Mouse (Mus musculus) neutrophil, adult 5-6 weeks (primary cell): Measurements from ENCODE around the gene 1700013G24Rik. TPM values are rescaled to one million over a fixed set of nuclear protein-coding genes. Genes with fewer than 3 reads are reported as not detected.

Source experiments
- ATAC-seq: fragments of 151-379, 151-347 bp; 2 replicates; pipeline ENCODE4 v1.8.0; 2017; ENCODE audit warnings: mild to moderate bottlenecking, moderate TSS enrichment; ENCODE audit not compliant: insufficient number of reproducible peaks, poor library complexity, low FRiP score, severe bottlenecking; ENCODE audit errors: extremely low read depth
- total RNA-seq: library from RNA; stranded (forward); fragments of 200-1000 nt; gene quantifications from 2 replicates; pipeline ENCODE4 v1.2.3, GENCODE M21; 2017

Gene 1700013G24Rik
- total RNA-seq, 1 experiment from 2014 or later: not detected

DNA sequence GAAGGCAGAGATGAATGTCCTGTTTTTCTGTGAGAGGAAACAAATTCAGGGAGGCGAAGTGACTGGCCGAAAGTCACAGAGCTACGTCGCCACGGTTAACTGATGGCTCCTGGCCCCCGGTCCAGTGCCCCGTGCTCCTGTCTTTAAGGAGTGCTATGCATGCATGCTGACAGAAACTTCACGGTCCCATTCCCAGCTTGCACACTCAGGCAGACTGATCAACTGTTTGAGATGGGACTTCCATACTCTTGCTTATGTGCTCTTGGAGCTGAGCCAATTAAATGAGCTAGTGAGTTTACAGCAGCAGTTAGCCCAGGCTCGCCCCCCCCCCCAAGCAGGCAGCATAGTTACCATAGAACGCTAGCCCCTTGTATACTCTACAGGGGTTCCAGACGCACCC lies 35.0 kb downstream of the 1700013G24Rik start:
- no peak for ATAC-seq

GRCm38 (mm10) chr4:137488571-137489303 lies 35.7 kb downstream of the 1700013G24Rik start:
- no peak for ATAC-seq

DNA sequence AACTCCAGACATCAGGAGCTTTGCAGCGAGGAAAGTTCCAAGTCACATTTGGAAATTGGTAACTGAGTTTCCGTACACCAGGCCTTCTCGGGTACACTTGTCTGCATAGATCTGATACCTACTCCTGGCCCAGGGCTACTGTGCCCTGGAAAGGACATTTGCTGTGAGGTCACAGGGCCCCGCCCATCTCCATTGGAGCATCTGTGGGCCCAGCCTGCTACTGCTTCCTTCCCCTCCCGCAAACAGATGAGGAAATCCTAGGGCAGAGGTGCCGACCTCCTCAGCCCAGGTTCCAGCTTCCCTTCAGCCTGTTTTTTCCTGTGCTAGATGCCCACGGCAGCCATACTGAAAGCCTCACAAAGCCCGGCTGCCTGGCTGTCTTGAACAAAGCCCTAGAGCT lies 36.9 kb downstream of the 1700013G24Rik start:
- no peak for ATAC-seq

DNA sequence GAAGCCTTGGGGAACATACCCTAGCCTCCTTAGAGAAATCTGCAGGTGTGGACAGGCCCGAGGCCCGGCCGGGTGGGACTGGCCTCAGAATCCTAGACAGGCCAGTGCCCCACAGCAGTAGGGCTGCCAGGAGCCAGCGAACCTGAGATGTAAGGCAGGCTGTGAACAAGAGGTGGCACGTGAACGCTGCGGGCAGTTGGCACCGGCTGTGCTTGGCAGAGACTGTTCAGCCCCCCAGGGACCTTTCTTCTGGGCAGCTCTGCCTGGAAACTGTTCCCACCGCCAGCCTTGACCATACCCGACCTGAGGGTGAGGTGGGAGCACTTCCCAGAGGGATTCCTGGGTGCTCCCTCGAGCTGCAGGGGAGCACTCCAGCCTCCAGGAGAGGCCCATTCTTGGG lies 39.5 kb downstream of the 1700013G24Rik start:
- ATAC-seq: no peak

- ATAC-seq: no peak
These were observed 40.1 kb downstream of the 1700013G24Rik start for GRCm38 (mm10) chr4:137493187-137493586.

GRCm38 (mm10) chr4:137494751-137495500 lies 41.8 kb downstream of the 1700013G24Rik start:
- ATAC-seq: no peak

GRCm38 (mm10) chr4:137495501-137496100 lies 42.5 kb downstream of the 1700013G24Rik start:
- peak; percentile 74 for ATAC-seq

- ATAC-seq: no peak
These were observed 44.3 kb downstream of the 1700013G24Rik start for GRCm38 (mm10) chr4:137497367-137497766.

DNA sequence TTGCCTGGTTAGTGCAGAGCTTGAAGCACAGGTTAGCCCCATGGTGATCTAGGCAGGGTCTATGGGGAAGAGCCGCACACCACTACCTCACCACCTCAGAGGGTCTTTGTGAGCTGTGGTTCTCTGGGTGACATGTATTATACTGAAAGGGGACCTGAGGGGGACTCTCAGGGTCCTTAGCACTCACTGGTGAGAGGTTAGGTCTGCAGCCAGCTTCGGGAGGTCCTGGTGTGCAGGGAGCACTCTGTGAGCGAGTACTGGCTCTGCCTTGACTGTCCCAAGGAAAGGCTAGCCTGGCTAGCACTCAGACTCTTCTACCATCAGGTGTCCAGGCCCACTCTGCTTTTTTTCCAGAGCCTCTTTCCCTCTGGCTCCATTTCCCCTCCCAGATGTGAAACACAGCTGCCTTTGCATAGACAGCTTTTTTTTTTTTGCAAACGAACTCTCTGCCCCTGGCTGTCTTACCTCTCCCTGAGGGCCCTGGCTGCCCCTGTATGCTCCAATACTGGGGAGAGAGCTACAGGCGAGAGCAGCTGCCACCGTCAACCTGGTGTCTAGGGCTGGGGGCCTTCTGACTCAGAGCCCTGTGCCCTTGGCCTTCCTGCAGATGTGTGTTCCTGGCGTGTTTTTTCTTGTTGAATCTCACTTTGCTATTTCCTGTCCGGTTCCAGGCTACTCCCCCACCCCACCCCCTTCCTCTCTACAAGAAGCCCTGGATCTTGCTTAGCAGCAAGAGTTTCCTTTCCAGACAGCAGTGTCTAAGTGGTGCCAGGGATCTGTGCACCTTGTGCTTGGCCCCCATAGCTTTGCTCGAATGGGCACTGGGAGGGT lies 45.0 kb downstream of the 1700013G24Rik start:
- ATAC-seq: no peak

GRCm38 (mm10) chr4:137498882-137499583 lies 45.9 kb downstream of the 1700013G24Rik start:
- ATAC-seq: no peak

GRCm38 (mm10) chr4:137500149-137500548 lies 47.1 kb downstream of the 1700013G24Rik start:
- ATAC-seq: no peak

DNA sequence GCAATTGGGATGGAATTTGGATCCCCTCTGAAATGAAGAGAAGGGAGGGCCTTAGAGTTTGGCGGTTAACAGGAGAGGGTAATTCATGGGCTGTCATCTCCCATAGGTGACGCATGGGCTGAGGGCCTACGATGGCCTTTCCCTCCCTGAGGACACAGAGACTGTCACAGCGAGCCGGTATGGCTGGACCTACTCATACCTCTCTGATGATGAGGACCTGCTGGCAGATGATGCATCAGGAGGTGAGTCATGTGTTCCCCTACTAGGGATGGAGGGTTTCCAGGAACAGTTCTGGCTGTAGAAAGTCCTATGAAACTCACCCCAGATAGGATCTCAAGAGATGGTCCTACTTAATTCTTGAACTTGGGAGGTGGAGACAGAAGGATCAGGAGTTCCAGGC lies 47.9 kb downstream of the 1700013G24Rik start:
- no peak for ATAC-seq

DNA sequence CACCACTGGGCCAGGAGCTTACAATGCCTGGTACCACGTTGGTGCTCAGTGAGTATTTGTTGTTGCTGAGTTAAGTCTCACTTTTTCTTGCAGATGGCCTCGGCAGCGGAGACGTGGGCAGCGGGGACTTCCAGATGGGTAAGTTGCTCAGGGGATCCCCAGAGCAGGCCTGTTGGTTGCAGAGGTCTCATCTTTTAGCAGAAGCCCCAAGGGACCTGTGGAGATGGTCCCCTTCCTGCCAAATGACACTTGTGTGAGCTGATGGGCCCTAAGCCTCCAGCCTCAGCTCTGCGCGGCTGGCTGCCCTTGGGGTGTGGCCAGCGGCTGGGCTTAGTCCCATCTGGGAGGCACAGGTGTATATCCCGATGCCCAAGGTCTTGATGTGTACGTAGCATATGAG lies 49.1 kb downstream of the 1700013G24Rik start:
- no peak for ATAC-seq

DNA sequence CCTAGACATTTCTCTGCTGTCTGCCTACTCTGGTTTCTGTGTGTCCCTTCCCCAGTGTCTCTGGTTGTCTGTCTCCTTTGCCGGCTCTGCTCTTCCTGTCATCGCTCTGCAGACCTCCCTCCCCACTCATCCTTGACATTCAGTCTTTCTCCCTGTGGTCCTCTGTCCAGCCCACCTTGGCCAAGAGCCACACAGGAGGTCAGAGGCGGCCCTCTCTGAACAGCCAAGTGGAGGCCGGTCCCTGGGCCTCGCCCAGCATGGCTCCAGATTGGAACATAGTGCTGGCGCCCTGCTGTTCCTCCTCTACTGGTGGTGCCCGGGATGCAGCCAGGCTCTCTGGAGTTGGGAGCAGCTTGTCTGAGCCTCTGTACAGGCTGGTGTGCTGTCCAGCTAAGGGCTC lies 49.7 kb downstream of the 1700013G24Rik start:
- ATAC-seq: no peak

DNA sequence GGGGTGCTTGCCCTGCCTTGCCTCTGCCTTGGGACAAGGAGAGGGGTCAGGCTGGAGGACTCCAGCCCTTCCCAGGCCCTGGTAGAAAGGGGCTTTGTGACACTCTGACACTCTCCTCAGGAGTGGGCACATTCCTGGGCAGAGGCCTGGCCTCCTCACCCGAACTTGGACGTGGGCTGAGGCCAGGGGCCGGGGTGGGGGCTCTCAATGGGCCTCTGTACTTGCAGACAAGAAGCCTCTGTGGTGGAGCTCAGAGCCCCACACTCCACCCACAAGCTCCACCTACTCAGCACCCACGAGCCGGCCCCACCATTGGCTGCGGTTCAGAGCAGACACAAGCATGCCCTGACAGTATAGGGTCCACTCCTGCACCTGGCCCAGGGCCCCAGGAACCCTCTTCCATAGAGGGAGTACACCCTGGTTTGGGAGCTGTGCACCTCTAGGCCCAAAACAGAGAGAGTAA lies 50.5 kb downstream of the 1700013G24Rik start:
- ATAC-seq: no peak
